Mouse (Mus musculus): ENCODE results near the gene Pwwp2a.

The Pwwp2a gene

GRCm38 (mm10) chr11:43681472-43682414 lies at the start of gene Pwwp2a:
TSS of gene Pwwp2a (plus strand) at chr11:43681998.
- peak; percentile 97 to 99 for DNase-seq

- DNase-seq, result no peak
These were observed 49.2 kb upstream of the Pwwp2a start for GRCm38 (mm10) chr11:43632566-43632965.

GRCm38 (mm10) chr11:43633165-43633564 lies 48.6 kb upstream of the Pwwp2a start:
- DNase-seq, result no peak

- DNase-seq, result peak in 1 of 2 experiments; percentile 11
These were observed 48.0 kb upstream of the Pwwp2a start for GRCm38 (mm10) chr11:43633658-43634401.

GRCm38 (mm10) chr11:43636761-43637160 lies 45.0 kb upstream of the Pwwp2a start:
- DNase-seq, result no peak

GRCm38 (mm10) chr11:43638486-43638885 lies 43.3 kb upstream of the Pwwp2a start:
- DNase-seq, result no peak

- peak in 1 of 2 experiments; percentile 8 for DNase-seq
These were observed 38.6 kb upstream of the Pwwp2a start for GRCm38 (mm10) chr11:43643180-43643591.

GRCm38 (mm10) chr11:43645286-43645685 lies 36.5 kb upstream of the Pwwp2a start:
- DNase-seq, result peak; percentile 20 to 22

GRCm38 (mm10) chr11:43653051-43653475 lies 28.7 kb upstream of the Pwwp2a start:
- DNase-seq, result peak; percentile 5 to 19

- DNase-seq, result no peak
These were observed 25.3 kb upstream of the Pwwp2a start for GRCm38 (mm10) chr11:43656464-43656863.

- no peak for DNase-seq
These were observed 23.8 kb upstream of the Pwwp2a start for GRCm38 (mm10) chr11:43658010-43658409.

GRCm38 (mm10) chr11:43667038-43667745 lies 14.6 kb upstream of the Pwwp2a start:
- DNase-seq, result no peak

GRCm38 (mm10) chr11:43682415-43683217 lies 818 bp downstream of the Pwwp2a start:
- peak; percentile 74 to 78 for DNase-seq

GRCm38 (mm10) chr11:43688850-43689249 lies 7.1 kb downstream of the Pwwp2a start:
- no peak for DNase-seq

- DNase-seq, result no peak
These were observed 14.8 kb downstream of the Pwwp2a start for GRCm38 (mm10) chr11:43696623-43697022.

GRCm38 (mm10) chr11:43698621-43699020 lies 16.8 kb downstream of the Pwwp2a start:
- no peak for DNase-seq

GRCm38 (mm10) chr11:43700291-43700690 lies 18.5 kb downstream of the Pwwp2a start:
- no peak for DNase-seq

- DNase-seq, result no peak
These were observed 21.8 kb downstream of the Pwwp2a start for GRCm38 (mm10) chr11:43703552-43703951.

GRCm38 (mm10) chr11:43705751-43706150 lies 24.0 kb downstream of the Pwwp2a start:
- DNase-seq, result no peak

- no peak for DNase-seq
These were observed 26.6 kb downstream of the Pwwp2a start for GRCm38 (mm10) chr11:43708409-43708808.

- no peak for DNase-seq
These were observed 30.4 kb downstream of the Pwwp2a start for GRCm38 (mm10) chr11:43712178-43712577.

GRCm38 (mm10) chr11:43723411-43723810 lies 41.6 kb downstream of the Pwwp2a start:
- DNase-seq, result no peak
